Mouse (Mus musculus): ENCODE measurements around the gene Tomt. TPM values are rescaled to one million over a fixed set of nuclear protein-coding genes. Genes with fewer than 3 reads are reported as not detected.

The Tomt gene
- polyA plus RNA-seq, 2 experiments, result 0.18 to 0.29 TPM

DNA sequence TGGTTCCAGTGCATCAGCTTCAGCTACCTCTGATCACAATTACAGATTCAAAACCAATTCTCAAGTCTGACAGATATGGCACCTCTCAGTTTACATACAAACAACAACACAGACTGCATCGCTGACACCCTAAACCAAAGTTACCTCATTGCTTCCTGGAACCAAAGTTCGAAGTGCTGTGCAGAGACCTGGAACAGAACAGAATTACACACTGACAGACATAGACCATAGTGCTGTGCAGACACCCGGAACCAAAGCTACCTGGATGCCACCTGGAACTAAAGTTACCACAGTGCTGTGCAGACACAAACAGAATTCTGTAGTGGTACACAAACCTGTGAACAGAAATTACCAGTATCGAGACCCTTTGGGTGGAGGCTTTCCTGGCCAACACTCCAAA, 33.6 kb upstream of the Tomt start:
- H3K4me3 ChIP-seq (replicated peaks; ENCODE audit: low read length), result no peak overlapping the region
- no peaks in the 10 kb centered on the region for H3K9me3 ChIP-seq (ENCODE audit: control insufficient read depth, low read length)
- H3K27me3 ChIP-seq (ENCODE audit: control insufficient read depth, insufficient read depth, low read length), result no peaks in the 10 kb centered on the region
- ATAC-seq (ENCODE audit: low FRiP score, low read depth) (no peak), DNase-seq (ENCODE audit: low spot score) (no peak)
- no peak for TF ChIP-seq POLR2A (IDR thresholded peaks at IDR 0.05; ENCODE audit: borderline replicate concordance, extremely low read depth, insufficient read depth, insufficient read length)
- no peak overlapping the region for H3K9ac ChIP-seq (ENCODE audit: low read depth, low read length, severe bottlenecking)
- no peak overlapping the region for H3K4me2 ChIP-seq (replicated peaks; ENCODE audit: low read depth, low read length, severe bottlenecking)
- H3K36me3 ChIP-seq (ENCODE audit: control insufficient read depth, insufficient read depth, low read length), result no peaks in the 10 kb centered on the region
- H3K4me1 ChIP-seq (ENCODE audit: control insufficient read depth, insufficient read depth, low read length), result 0 out of 2 replicates have a peak, but pooled peaks cover 3% of the 10 kb centered on the region
- 93% methylated on average over 4 of the region's 4 CpGs for WGBS
- no peak overlapping the region for H3K27ac ChIP-seq (replicated peaks; ENCODE audit: low read depth, low read length)

DNA sequence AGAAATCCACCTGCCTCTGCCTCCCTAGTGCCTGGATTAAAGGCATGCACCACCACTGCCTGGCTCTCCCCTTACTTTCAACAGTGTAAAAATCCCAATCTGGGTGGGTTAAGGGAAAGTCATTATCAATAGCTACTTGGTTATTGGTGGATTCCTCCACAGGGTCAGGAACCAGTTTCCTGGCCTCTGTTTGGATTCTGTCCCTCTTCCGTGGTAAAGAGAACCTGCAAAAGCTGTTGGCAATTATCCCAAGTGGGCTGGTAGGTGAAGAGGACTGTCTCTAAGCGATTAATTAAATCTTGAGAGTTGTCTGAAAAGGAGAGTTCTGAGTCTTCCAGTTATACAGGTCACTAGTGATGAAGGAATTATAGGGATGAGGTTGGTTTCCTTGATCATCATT, 32.2 kb upstream of the Tomt start:
- DNase-seq (ENCODE audit: low spot score) (no peak), ATAC-seq (ENCODE audit: low FRiP score, low read depth) (no peak)
- Histone ChIP-seq H3K27ac (replicated peaks; ENCODE audit: low read depth, low read length) (no peak overlapping the region), H3K9ac (ENCODE audit: low read depth, low read length, severe bottlenecking) (no peak overlapping the region), H3K27me3 (ENCODE audit: control insufficient read depth, insufficient read depth, low read length) (no peaks in the 10 kb centered on the region), H3K9me3 (ENCODE audit: control insufficient read depth, low read length) (no peaks in the 10 kb centered on the region), H3K36me3 (ENCODE audit: control insufficient read depth, insufficient read depth, low read length) (no peaks in the 10 kb centered on the region), H3K4me2 (replicated peaks; ENCODE audit: low read depth, low read length, severe bottlenecking) (no peak overlapping the region), H3K4me1 (ENCODE audit: control insufficient read depth, insufficient read depth, low read length) (0 out of 2 replicates have a peak, but pooled peaks cover 3% of the 10 kb centered on the region), H3K4me3 (replicated peaks; ENCODE audit: low read length) (no peak overlapping the region)
- WGBS, result 85% methylated on average over 2 of the region's 2 CpGs
- no peak for TF ChIP-seq POLR2A (IDR thresholded peaks at IDR 0.05; ENCODE audit: borderline replicate concordance, extremely low read depth, insufficient read depth, insufficient read length)

DNA sequence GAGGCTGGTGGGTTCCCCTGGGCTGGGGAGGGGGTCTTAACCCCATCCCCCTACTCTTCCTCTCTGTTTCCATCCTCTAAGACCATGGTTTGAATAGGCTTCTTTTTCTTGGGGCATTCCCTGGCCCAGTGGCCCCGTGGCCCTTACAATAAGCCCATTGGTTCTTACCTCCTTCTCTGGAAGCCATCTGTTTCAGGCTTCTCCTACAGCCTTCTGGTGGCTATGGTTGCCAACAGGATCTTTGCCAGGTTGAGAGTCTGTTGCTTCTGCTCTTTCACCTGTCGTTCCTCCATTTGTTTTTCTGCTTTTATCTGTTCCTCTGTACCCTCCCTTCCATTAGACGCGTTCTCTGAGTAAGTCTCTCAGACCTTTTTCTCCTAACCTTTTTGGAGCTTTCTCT, 31.4 kb upstream of the Tomt start:
- H3K4me1 ChIP-seq (ENCODE audit: control insufficient read depth, insufficient read depth, low read length), result peaks cover 6% of the 10 kb centered on the region; the same call in 1 of the 2 replicates
- no peaks in the 10 kb centered on the region for H3K9me3 ChIP-seq (ENCODE audit: control insufficient read depth, low read length)
- no peak for ATAC-seq (ENCODE audit: low FRiP score, low read depth)
- no peak for TF ChIP-seq POLR2A (IDR thresholded peaks at IDR 0.05; ENCODE audit: borderline replicate concordance, extremely low read depth, insufficient read depth, insufficient read length)
- WGBS, result 96% methylated on average over 4 of the region's 4 CpGs
- no peak overlapping the region for H3K9ac ChIP-seq (ENCODE audit: low read depth, low read length, severe bottlenecking)
- DNase-seq (ENCODE audit: low spot score), result no peak
- H3K27me3 ChIP-seq (ENCODE audit: control insufficient read depth, insufficient read depth, low read length), result no peaks in the 10 kb centered on the region
- H3K36me3 ChIP-seq (ENCODE audit: control insufficient read depth, insufficient read depth, low read length), result no peaks in the 10 kb centered on the region
- no peak overlapping the region for H3K27ac ChIP-seq (replicated peaks; ENCODE audit: low read depth, low read length)
- H3K4me3 ChIP-seq (replicated peaks; ENCODE audit: low read length), result no peak overlapping the region
- H3K4me2 ChIP-seq (replicated peaks; ENCODE audit: low read depth, low read length, severe bottlenecking), result no peak overlapping the region

DNA sequence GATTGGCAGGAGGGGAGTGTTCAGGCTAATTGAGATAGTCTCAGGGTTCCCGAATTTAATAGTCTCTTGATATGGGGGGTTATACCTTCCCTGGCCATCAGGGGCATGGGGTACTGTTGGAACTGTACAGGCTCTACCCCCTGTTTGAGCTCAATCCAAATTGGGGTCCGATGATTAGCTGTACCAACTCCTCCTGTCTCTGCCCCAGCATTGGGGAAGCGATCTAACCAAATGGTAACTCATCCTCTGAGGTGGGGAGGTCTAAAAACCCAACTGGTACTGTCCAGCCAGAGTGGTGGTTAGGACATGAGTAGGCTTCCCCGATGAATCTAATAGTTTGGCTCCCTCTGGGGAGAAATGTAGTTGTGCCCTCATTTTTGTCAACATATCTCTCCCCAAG, 30.8 kb upstream of the Tomt start:
- TF ChIP-seq POLR2A (IDR thresholded peaks at IDR 0.05; ENCODE audit: borderline replicate concordance, extremely low read depth, insufficient read depth, insufficient read length), result no peak
- H3K36me3 ChIP-seq (ENCODE audit: control insufficient read depth, insufficient read depth, low read length), result no peaks in the 10 kb centered on the region
- no peak overlapping the region for H3K27ac ChIP-seq (replicated peaks; ENCODE audit: low read depth, low read length)
- ATAC-seq (ENCODE audit: low FRiP score, low read depth), result no peak
- H3K4me2 ChIP-seq (replicated peaks; ENCODE audit: low read depth, low read length, severe bottlenecking), result no peak overlapping the region
- H3K9me3 ChIP-seq (ENCODE audit: control insufficient read depth, low read length), result no peaks in the 10 kb centered on the region
- H3K27me3 ChIP-seq (ENCODE audit: control insufficient read depth, insufficient read depth, low read length), result no peaks in the 10 kb centered on the region
- WGBS, result 96% methylated on average over 4 of the region's 4 CpGs
- peaks cover 6% of the 10 kb centered on the region; the same call in 1 of the 2 replicates for H3K4me1 ChIP-seq (ENCODE audit: control insufficient read depth, insufficient read depth, low read length)
- H3K9ac ChIP-seq (ENCODE audit: low read depth, low read length, severe bottlenecking), result no peak overlapping the region
- no peak for DNase-seq (ENCODE audit: low spot score)
- H3K4me3 ChIP-seq (replicated peaks; ENCODE audit: low read length), result no peak overlapping the region

DNA sequence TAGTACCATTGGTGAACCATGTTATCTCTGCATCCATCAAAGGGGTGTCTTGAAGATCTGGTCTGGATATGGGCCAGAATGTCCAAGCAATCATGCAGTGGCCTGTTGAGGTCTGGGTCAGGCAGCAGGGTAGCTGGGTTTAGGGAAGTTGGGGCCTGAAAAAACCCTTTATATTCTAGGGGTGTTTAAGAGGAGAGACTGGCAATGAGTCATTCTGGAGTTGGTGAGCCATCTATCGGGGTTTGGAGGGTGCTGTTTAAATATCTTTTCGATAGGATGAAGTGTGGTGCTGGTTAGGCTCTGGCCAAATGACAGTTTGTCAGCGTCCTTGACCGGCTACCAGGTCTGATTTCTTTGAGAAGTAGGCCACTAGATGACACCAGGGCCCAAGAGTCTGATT, 29.8 kb upstream of the Tomt start:
- Histone ChIP-seq H3K9ac (ENCODE audit: low read depth, low read length, severe bottlenecking) (no peak overlapping the region), H3K4me2 (replicated peaks; ENCODE audit: low read depth, low read length, severe bottlenecking) (no peak overlapping the region), H3K27me3 (ENCODE audit: control insufficient read depth, insufficient read depth, low read length) (no peaks in the 10 kb centered on the region), H3K4me3 (replicated peaks; ENCODE audit: low read length) (no peak overlapping the region), H3K36me3 (ENCODE audit: control insufficient read depth, insufficient read depth, low read length) (no peaks in the 10 kb centered on the region), H3K27ac (replicated peaks; ENCODE audit: low read depth, low read length) (no peak overlapping the region), H3K9me3 (ENCODE audit: control insufficient read depth, low read length) (no peaks in the 10 kb centered on the region), H3K4me1 (ENCODE audit: control insufficient read depth, insufficient read depth, low read length) (peaks cover 6% of the 10 kb centered on the region; the same call in 1 of the 2 replicates)
- ATAC-seq (ENCODE audit: low FRiP score, low read depth) (no peak), DNase-seq (ENCODE audit: low spot score) (no peak)
- no peak for TF ChIP-seq POLR2A (IDR thresholded peaks at IDR 0.05; ENCODE audit: borderline replicate concordance, extremely low read depth, insufficient read depth, insufficient read length)
- WGBS, result 98% methylated on average over 4 of the region's 4 CpGs
